25 mouse cellular contexts compared by ENCODE assay signal in the genomic region with DNA sequence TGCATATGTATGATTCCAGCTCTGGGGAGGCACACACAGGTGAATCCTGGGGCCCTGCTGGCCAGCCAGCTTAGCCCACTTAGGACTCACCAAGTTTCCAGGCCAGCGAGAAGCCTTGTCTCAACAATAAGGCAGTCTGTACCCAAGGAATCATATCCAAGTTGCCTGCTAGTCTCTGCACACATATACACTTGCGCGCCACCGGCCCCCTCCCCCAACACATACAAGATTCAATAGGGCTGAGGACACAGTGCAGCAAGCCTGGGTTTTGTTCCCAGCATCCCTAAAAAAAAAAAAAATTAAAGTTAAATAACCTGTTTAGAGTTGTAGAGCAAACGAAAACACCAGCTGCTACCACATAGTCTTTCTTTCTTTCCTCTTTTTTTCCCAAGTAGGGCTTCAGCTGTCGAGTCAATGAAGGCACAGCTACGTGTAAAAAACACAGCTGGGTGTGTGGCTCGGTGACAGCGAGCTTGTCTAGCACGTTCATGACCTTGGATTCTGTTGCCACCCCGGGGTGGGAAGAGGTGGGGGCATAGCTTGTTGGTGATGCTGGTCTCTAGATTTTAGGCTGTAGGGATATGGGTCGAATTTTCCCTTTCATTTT. TPM values are rescaled to one million over a fixed set of nuclear protein-coding genes. Genes with fewer than 3 reads are reported as not detected.
DNase-seq lines count a peak whose midpoint lies in the region; ATAC-seq and TF ChIP-seq lines count a peak whose summit lies in the region.
"Had no signal": no experiment of that assay in that cellular context is flagged by ENCODE, and none has a peak within 500 bp of the region (broad histone marks: within the 10 kb centered on the region; RNA-seq: fewer than 3 reads in every experiment).

No protein-coding gene starts in this region.

- H3K9me3 ChIP-seq in forebrain, embryonic 10.5 days, result no peaks in the 10 kb centered on the region
- no peaks in the 10 kb centered on the region for H3K9me3 ChIP-seq in forebrain, embryonic 11.5 days (ENCODE audit: control insufficient read depth, low read length)
- H3K9me3 ChIP-seq in midbrain, embryonic 11.5 days (ENCODE audit: control insufficient read depth, low read length), result no peaks in the 10 kb centered on the region
- H3K9me3 ChIP-seq in midbrain, embryonic 13.5 days, result no peaks in the 10 kb centered on the region
- H3K9me3 ChIP-seq in forebrain, embryonic 15.5 days, result no peaks in the 10 kb centered on the region
- H3K9me3 ChIP-seq in stomach, postnatal 0 days (ENCODE audit: control insufficient read depth, low read length), result no peaks in the 10 kb centered on the region
- H3K9me3 ChIP-seq: embryonic facial prominence, embryonic 15.5 days; heart, embryonic 15.5 days; intestine, embryonic 15.5 days; kidney, embryonic 15.5 days had no signal

- no peak for ATAC-seq in forebrain, embryonic 11.5 days (replicated peaks; ENCODE audit: low FRiP score)
- no peak for ATAC-seq in midbrain, embryonic 11.5 days (ENCODE audit: low FRiP score)
- no peak for ATAC-seq in midbrain, embryonic 13.5 days
- ATAC-seq in forebrain, embryonic 15.5 days (replicated peaks), result peak; percentile 78
- no peak for ATAC-seq in stomach, postnatal 0 days (ENCODE audit: low FRiP score, low TSS enrichment)
- ATAC-seq: activated CD4-positive, CD25-positive, alpha-beta regulatory T cell, adult 4 months; intestine, embryonic 15.5 days; Patski had no signal

- TF ChIP-seq CTCF in stomach, postnatal 0 days (IDR thresholded peaks at IDR 0.05; ENCODE audit: low read depth), result no peak

- peaks cover 35% of the 10 kb centered on the region for H3K4me1 ChIP-seq in forebrain, embryonic 10.5 days
- no peaks in the 10 kb centered on the region for H3K4me1 ChIP-seq in forebrain, embryonic 11.5 days (replicated peaks; ENCODE audit: control insufficient read depth, insufficient read depth, low read length)
- 0 out of 2 replicates have a peak, but pooled peaks cover 5% of the 10 kb centered on the region for H3K4me1 ChIP-seq in midbrain, embryonic 11.5 days (ENCODE audit: control insufficient read depth, insufficient read depth, low read length)
- peaks cover 14% of the 10 kb centered on the region for H3K4me1 ChIP-seq in midbrain, embryonic 13.5 days (replicated peaks)
- H3K4me1 ChIP-seq in forebrain, embryonic 15.5 days, result peaks cover 21% of the 10 kb centered on the region
- H3K4me1 ChIP-seq in stomach, postnatal 0 days (replicated peaks; ENCODE audit: control insufficient read depth, insufficient read depth), result no peaks in the 10 kb centered on the region; the same call in 1 of the 2 replicates

- H3K27ac ChIP-seq in forebrain, embryonic 10.5 days, result peak overlapping the region; percentile 33; the same call in 1 of the 2 replicates
- no peak overlapping the region for H3K27ac ChIP-seq in forebrain, embryonic 11.5 days (ENCODE audit: low read depth, low read length)
- no peak overlapping the region for H3K27ac ChIP-seq in midbrain, embryonic 11.5 days (ENCODE audit: low read depth, low read length)
- H3K27ac ChIP-seq in midbrain, embryonic 13.5 days, result no peak overlapping the region
- peak overlapping the region; percentile 49; the same call in 1 of the 2 replicates for H3K27ac ChIP-seq in forebrain, embryonic 15.5 days (replicated peaks)
- 0 out of 2 replicates have a peak overlapping the region, but pooled peaks have one; percentile 8 for H3K27ac ChIP-seq in stomach, postnatal 0 days (replicated peaks)
- H3K27ac ChIP-seq: embryonic facial prominence, embryonic 15.5 days; heart, embryonic 15.5 days; hindbrain, embryonic 14.5 days; intestine, embryonic 15.5 days; kidney, embryonic 15.5 days had no signal

- H3K27me3 ChIP-seq in forebrain, embryonic 10.5 days (ENCODE audit: poor library complexity, severe bottlenecking), result no peaks in the 10 kb centered on the region
- no peaks in the 10 kb centered on the region for H3K27me3 ChIP-seq in forebrain, embryonic 11.5 days (ENCODE audit: control insufficient read depth, insufficient read depth, low read length)
- H3K27me3 ChIP-seq in midbrain, embryonic 11.5 days (ENCODE audit: control insufficient read depth, insufficient read depth, low read length), result no peaks in the 10 kb centered on the region
- no peaks in the 10 kb centered on the region for H3K27me3 ChIP-seq in midbrain, embryonic 13.5 days
- no peaks in the 10 kb centered on the region for H3K27me3 ChIP-seq in forebrain, embryonic 15.5 days
- no peaks in the 10 kb centered on the region for H3K27me3 ChIP-seq in stomach, postnatal 0 days (ENCODE audit: control insufficient read depth, insufficient read depth, low read length)
- H3K27me3 ChIP-seq: CH12.LX; embryonic facial prominence, embryonic 15.5 days; heart, embryonic 15.5 days; intestine, embryonic 15.5 days; kidney, embryonic 15.5 days; Patski had no signal

- no peak overlapping the region for H3K4me2 ChIP-seq in forebrain, embryonic 11.5 days (ENCODE audit: low read depth, low read length, severe bottlenecking)
- H3K4me2 ChIP-seq in midbrain, embryonic 11.5 days, result no peak overlapping the region
- no peak overlapping the region for H3K4me2 ChIP-seq in midbrain, embryonic 13.5 days (replicated peaks)
- H3K4me2 ChIP-seq in forebrain, embryonic 15.5 days (replicated peaks), result no peak overlapping the region
- H3K4me2 ChIP-seq in stomach, postnatal 0 days (replicated peaks; ENCODE audit: low read depth), result no peak overlapping the region
- H3K4me2 ChIP-seq: embryonic facial prominence, embryonic 15.5 days; heart, embryonic 11.5 days; heart, embryonic 15.5 days; hindbrain, embryonic 14.5 days; intestine, embryonic 15.5 days; kidney, embryonic 15.5 days had no signal

- TF ChIP-seq EP300 in stomach, postnatal 0 days (optimal IDR thresholded peaks at IDR 0.05), result no peak

- no peak overlapping the region for H3K9ac ChIP-seq in forebrain, embryonic 11.5 days (ENCODE audit: low read length)
- no peak overlapping the region for H3K9ac ChIP-seq in midbrain, embryonic 11.5 days (ENCODE audit: low read length)
- H3K9ac ChIP-seq in midbrain, embryonic 13.5 days (replicated peaks), result no peak overlapping the region
- H3K9ac ChIP-seq in forebrain, embryonic 15.5 days (replicated peaks), result no peak overlapping the region
- H3K9ac ChIP-seq in stomach, postnatal 0 days (ENCODE audit: low read length), result no peak overlapping the region
- H3K9ac ChIP-seq: embryonic facial prominence, embryonic 15.5 days; heart, embryonic 15.5 days; hindbrain, embryonic 14.5 days; intestine, embryonic 15.5 days; kidney, embryonic 15.5 days had no signal

- no peaks in the 10 kb centered on the region for H3K36me3 ChIP-seq in forebrain, embryonic 10.5 days (replicated peaks)
- H3K36me3 ChIP-seq in forebrain, embryonic 11.5 days (ENCODE audit: control insufficient read depth, insufficient read depth, low read length), result no peaks in the 10 kb centered on the region
- H3K36me3 ChIP-seq in midbrain, embryonic 11.5 days (ENCODE audit: control insufficient read depth, insufficient read depth, low read length), result no peaks in the 10 kb centered on the region
- no peaks in the 10 kb centered on the region for H3K36me3 ChIP-seq in midbrain, embryonic 13.5 days
- no peaks in the 10 kb centered on the region for H3K36me3 ChIP-seq in forebrain, embryonic 15.5 days
- H3K36me3 ChIP-seq in stomach, postnatal 0 days (ENCODE audit: control insufficient read depth, insufficient read depth, low read length), result no peaks in the 10 kb centered on the region
- H3K36me3 ChIP-seq: embryonic facial prominence, embryonic 15.5 days; heart, embryonic 15.5 days; intestine, embryonic 15.5 days; kidney, embryonic 15.5 days had no signal

- no peak overlapping the region for H3K4me3 ChIP-seq in forebrain, embryonic 10.5 days
- no peak overlapping the region for H3K4me3 ChIP-seq in forebrain, embryonic 11.5 days (ENCODE audit: low read depth, low read length)
- no peak overlapping the region for H3K4me3 ChIP-seq in midbrain, embryonic 11.5 days (ENCODE audit: low read depth, low read length)
- no peak overlapping the region for H3K4me3 ChIP-seq in midbrain, embryonic 13.5 days (replicated peaks)
- no peak overlapping the region for H3K4me3 ChIP-seq in forebrain, embryonic 15.5 days
- H3K4me3 ChIP-seq in stomach, postnatal 0 days (ENCODE audit: low read depth, low read length), result no peak overlapping the region
- H3K4me3 ChIP-seq: embryonic facial prominence, embryonic 15.5 days; erythroblast, embryonic 14.5 days; heart, embryonic 15.5 days; intestine, embryonic 15.5 days; kidney, embryonic 15.5 days had no signal

- DNase-seq in forebrain, embryonic 10.5 days (ENCODE audit: extremely low spot score, low spot score), result no peak
- no peak for DNase-seq in forebrain, embryonic 11.5 days (ENCODE audit: low spot score)
- peak; percentile 45 for DNase-seq in midbrain, embryonic 11.5 days (ENCODE audit: low spot score, missing footprints)
- DNase-seq in stomach, postnatal 0 days (ENCODE audit: low spot score), result no peak
- DNase-seq in right cerebral cortex, postnatal 36 days (ENCODE audit: low spot score in 2 of 2), result no peak
- no peak for DNase-seq in embryo, embryonic 10.5 days (ENCODE audit: low spot score)
- DNase-seq: adrenal gland, postnatal 14 days; cerebellum, adult 8-10 months; cerebellum, postnatal 14 days; gastrocnemius, postnatal 10 days; heart, adult 18-20 months; heart, postnatal 14 days; kidney, adult 2 months had no signal

- WGBS in forebrain, embryonic 10.5 days, result 89% methylated on average over 12 of the region's 12 CpGs
- WGBS in forebrain, embryonic 11.5 days, result 76% methylated on average over 12 of the region's 12 CpGs
- WGBS in midbrain, embryonic 11.5 days, result 85% methylated on average over 12 of the region's 12 CpGs
- 74% methylated on average over 12 of the region's 12 CpGs for WGBS in midbrain, embryonic 13.5 days
- 38% methylated on average over 12 of the region's 12 CpGs for WGBS in forebrain, embryonic 15.5 days
- 62% methylated on average over 12 of the region's 12 CpGs for WGBS in stomach, postnatal 0 days

RNA-seq across cellular contexts. Expression of a gene that starts 37.9 kb away (rescaled TPM):
- polyA plus RNA-seq in forebrain, embryonic 10.5 days (2016; fragmentation: Nextera tagmentation; extraction: Ambion mirVana), result 6.8 and 7.4 TPM in 2 replicates
- polyA plus RNA-seq in forebrain, embryonic 11.5 days (2014; fragmentation: Nextera tagmentation; extraction: Ambion mirVana), result 9.4 and 11.0 TPM in 2 replicates
- polyA plus RNA-seq in midbrain, embryonic 11.5 days (2014; fragmentation: Nextera tagmentation; extraction: Ambion mirVana), result 8.3 and 10.3 TPM in 2 replicates
- 11.3 and 15.9 TPM in 2 replicates for polyA plus RNA-seq in midbrain, embryonic 13.5 days (2015; fragmentation: Nextera tagmentation; extraction: Ambion mirVana)
- 9.5 and 10.5 TPM in 2 replicates for polyA plus RNA-seq in forebrain, embryonic 15.5 days (2015; fragmentation: Nextera tagmentation; extraction: Ambion mirVana)
- polyA plus RNA-seq in stomach, postnatal 0 days (2015; fragmentation: Nextera tagmentation; extraction: Ambion mirVana), result 2.6 and 3.5 TPM in 2 replicates
- polyA plus RNA-seq: erythroblast, embryonic 14.5 days had no signal

RNA-seq across cellular contexts. Expression of a gene that starts 39.6 kb away (rescaled TPM):
- 37.1 and 37.3 TPM in 2 replicates for polyA plus RNA-seq in forebrain, embryonic 10.5 days (2016; fragmentation: Nextera tagmentation; extraction: Ambion mirVana)
- 53.0 and 55.2 TPM in 2 replicates for polyA plus RNA-seq in forebrain, embryonic 11.5 days (2014; fragmentation: Nextera tagmentation; extraction: Ambion mirVana)
- polyA plus RNA-seq in midbrain, embryonic 11.5 days (2014; fragmentation: Nextera tagmentation; extraction: Ambion mirVana), result 30.1 and 31.7 TPM in 2 replicates
- polyA plus RNA-seq in midbrain, embryonic 13.5 days (2015; fragmentation: Nextera tagmentation; extraction: Ambion mirVana), result 38.8 and 44.0 TPM in 2 replicates
- polyA plus RNA-seq in forebrain, embryonic 15.5 days (2015; fragmentation: Nextera tagmentation; extraction: Ambion mirVana), result 45.5 and 51.3 TPM in 2 replicates
- 11.3 and 13.9 TPM in 2 replicates for polyA plus RNA-seq in stomach, postnatal 0 days (2015; fragmentation: Nextera tagmentation; extraction: Ambion mirVana)

Comparison
In these comparisons a context has a peak if more than half of its experiments do, and no peak if none do; other contexts are left out.
1. H3K27ac ChIP-seq: peak in forebrain, embryonic 10.5 days (single experiment), forebrain, embryonic 15.5 days (single experiment) and stomach, postnatal 0 days (single experiment); none in forebrain, embryonic 11.5 days (single experiment), midbrain, embryonic 11.5 days (single experiment) and midbrain, embryonic 13.5 days (single experiment).